Mouse (Mus musculus): ENCODE data around the gene Eif5a. TPM values are rescaled to one million over a fixed set of nuclear protein-coding genes. Genes with fewer than 3 reads are reported as not detected.
"Not testable (repeated sequence)": the region's sequence is repeated elsewhere in the genome, so short reads cannot be mapped to it uniquely, and the experiment has no call there.

Gene Eif5a
- polyA plus RNA-seq, 1 experiment = 702 TPM

GRCm38 (mm10) chr11:69965271-69966005, 43.7 kb upstream of the Eif5a start:
- Histone ChIP-seq H3K36me3 (ENCODE audit: control insufficient read depth, insufficient read depth, low read length) (peaks cover under 1% of the 10 kb centered on the region; the same call in 1 of the 2 replicates), H3K4me1 (ENCODE audit: control insufficient read depth, insufficient read depth, low read length) (peaks cover 20% of the 10 kb centered on the region), H3K27ac (ENCODE audit: control insufficient read depth, insufficient read depth, low read depth, low read length) (no peak overlapping the region), H3K27me3 (ENCODE audit: control insufficient read depth, insufficient read depth, low read length) (no peaks in the 10 kb centered on the region), H3K4me3 (ENCODE audit: control insufficient read depth, low read depth, low read length) (peak overlapping the region; percentile 34)
- TF ChIP-seq CTCF (IDR thresholded peaks at IDR 0.05; ENCODE audit: control insufficient read depth, insufficient read depth, insufficient replicate concordance, low read depth, low read length) (no peak), POLR2A (IDR thresholded peaks at IDR 0.05; ENCODE audit: control insufficient read depth, low read depth, low read length) (no peak)

DNA sequence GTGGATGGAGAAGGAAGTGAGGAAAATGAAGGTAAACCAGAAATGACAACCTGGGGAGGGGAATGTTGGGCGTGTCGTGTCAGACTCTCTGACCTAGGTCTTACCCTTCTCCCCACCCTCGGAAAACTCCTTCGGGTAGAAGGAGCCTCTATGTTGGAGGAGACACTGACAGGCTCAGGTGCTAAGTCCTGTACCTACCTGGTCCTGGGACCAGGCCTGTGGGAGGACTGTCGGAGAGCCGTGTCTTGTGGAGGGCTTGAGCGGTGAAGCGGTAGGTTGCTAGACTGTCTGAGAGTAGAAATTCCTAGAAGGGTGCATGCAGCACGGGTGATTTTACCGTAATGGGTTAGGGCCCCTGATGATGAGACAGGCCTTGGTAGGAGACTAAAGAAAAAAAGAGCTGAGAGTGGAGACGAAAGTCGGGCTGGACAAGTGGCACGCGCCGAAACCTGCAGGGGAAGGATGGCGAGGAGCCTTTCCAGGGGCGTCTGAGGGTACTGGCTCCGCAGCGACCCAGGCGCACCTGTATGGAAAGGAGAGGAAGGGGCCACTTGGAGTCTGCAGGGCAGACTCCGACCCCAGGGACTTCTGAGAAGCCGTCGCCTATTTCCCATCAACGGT, 43.0 kb upstream of the Eif5a start, which contains the start of gene Cldn7:
Cldn7 (plus strand) TSS at position 130 of the 621 bp plus-strand sequence.
- no peak for TF ChIP-seq CTCF (IDR thresholded peaks at IDR 0.05; ENCODE audit: control insufficient read depth, insufficient read depth, insufficient replicate concordance, low read depth, low read length)
- TF ChIP-seq POLR2A (IDR thresholded peaks at IDR 0.05; ENCODE audit: control insufficient read depth, low read depth, low read length) = no peak
- Histone ChIP-seq H3K36me3 (ENCODE audit: control insufficient read depth, insufficient read depth, low read length) (no peaks in the 10 kb centered on the region; the same call in 1 of the 2 replicates), H3K27ac (ENCODE audit: control insufficient read depth, insufficient read depth, low read depth, low read length) (no peak within 1 kb of the TSS), H3K4me1 (ENCODE audit: control insufficient read depth, insufficient read depth, low read length) (peaks cover 20% of the 10 kb centered on the region), H3K4me3 (ENCODE audit: control insufficient read depth, low read depth, low read length) (peak within 1 kb of the TSS; percentile 33), H3K27me3 (ENCODE audit: control insufficient read depth, insufficient read depth, low read length) (no peaks in the 10 kb centered on the region)

GRCm38 (mm10) chr11:69961841-69962240, 40.1 kb upstream of the Eif5a start:
- H3K27me3 ChIP-seq (ENCODE audit: control insufficient read depth, insufficient read depth, low read length) = no peaks in the 10 kb centered on the region
- TF ChIP-seq CTCF (IDR thresholded peaks at IDR 0.05; ENCODE audit: control insufficient read depth, insufficient read depth, insufficient replicate concordance, low read depth, low read length) (no peak), POLR2A (IDR thresholded peaks at IDR 0.05; ENCODE audit: control insufficient read depth, low read depth, low read length) (no peak)

GRCm38 (mm10) chr11:69960616-69961015, 38.9 kb upstream of the Eif5a start:
- Histone ChIP-seq H3K36me3 (ENCODE audit: control insufficient read depth, insufficient read depth, low read length) (no peaks in the 10 kb centered on the region), H3K27me3 (ENCODE audit: control insufficient read depth, insufficient read depth, low read length) (no peaks in the 10 kb centered on the region), H3K4me3 (ENCODE audit: control insufficient read depth, low read depth, low read length) (no peak overlapping the region), H3K27ac (ENCODE audit: control insufficient read depth, insufficient read depth, low read depth, low read length) (no peak overlapping the region), H3K4me1 (ENCODE audit: control insufficient read depth, insufficient read depth, low read length) (peaks cover 4% of the 10 kb centered on the region)
- TF ChIP-seq POLR2A (IDR thresholded peaks at IDR 0.05; ENCODE audit: control insufficient read depth, low read depth, low read length) (no peak), CTCF (IDR thresholded peaks at IDR 0.05; ENCODE audit: control insufficient read depth, insufficient read depth, insufficient replicate concordance, low read depth, low read length) (peak; percentile 49; the same call in 1 of the 2 replicates)

More at GRCm38 (mm10) chr11:69961841-69962240, 40.1 kb upstream of the Eif5a start:
- Histone ChIP-seq H3K36me3 (ENCODE audit: control insufficient read depth, insufficient read depth, low read length) (no peaks in the 10 kb centered on the region), H3K27ac (ENCODE audit: control insufficient read depth, insufficient read depth, low read depth, low read length) (no peak overlapping the region), H3K4me3 (ENCODE audit: control insufficient read depth, low read depth, low read length) (no peak overlapping the region), H3K4me1 (ENCODE audit: control insufficient read depth, insufficient read depth, low read length) (peaks cover 16% of the 10 kb centered on the region)

GRCm38 (mm10) chr11:69956218-69956617, 34.5 kb upstream of the Eif5a start:
- Histone ChIP-seq H3K27ac (ENCODE audit: control insufficient read depth, insufficient read depth, low read depth, low read length) (no peak overlapping the region), H3K4me1 (ENCODE audit: control insufficient read depth, insufficient read depth, low read length) (no peaks in the 10 kb centered on the region), H3K4me3 (ENCODE audit: control insufficient read depth, low read depth, low read length) (no peak overlapping the region), H3K27me3 (ENCODE audit: control insufficient read depth, insufficient read depth, low read length) (no peaks in the 10 kb centered on the region), H3K36me3 (ENCODE audit: control insufficient read depth, insufficient read depth, low read length) (no peaks in the 10 kb centered on the region)
- TF ChIP-seq CTCF (IDR thresholded peaks at IDR 0.05; ENCODE audit: control insufficient read depth, insufficient read depth, insufficient replicate concordance, low read depth, low read length) (no peak), POLR2A (IDR thresholded peaks at IDR 0.05; ENCODE audit: control insufficient read depth, low read depth, low read length) (no peak)

GRCm38 (mm10) chr11:69955618-69956017, 33.9 kb upstream of the Eif5a start:
- H3K36me3 ChIP-seq (ENCODE audit: control insufficient read depth, insufficient read depth, low read length); H3K27me3 ChIP-seq (ENCODE audit: control insufficient read depth, insufficient read depth, low read length); H3K27ac ChIP-seq (ENCODE audit: control insufficient read depth, insufficient read depth, low read depth, low read length); H3K4me1 ChIP-seq (ENCODE audit: control insufficient read depth, insufficient read depth, low read length); H3K4me3 ChIP-seq (ENCODE audit: control insufficient read depth, low read depth, low read length): not testable (repeated sequence)

DNA sequence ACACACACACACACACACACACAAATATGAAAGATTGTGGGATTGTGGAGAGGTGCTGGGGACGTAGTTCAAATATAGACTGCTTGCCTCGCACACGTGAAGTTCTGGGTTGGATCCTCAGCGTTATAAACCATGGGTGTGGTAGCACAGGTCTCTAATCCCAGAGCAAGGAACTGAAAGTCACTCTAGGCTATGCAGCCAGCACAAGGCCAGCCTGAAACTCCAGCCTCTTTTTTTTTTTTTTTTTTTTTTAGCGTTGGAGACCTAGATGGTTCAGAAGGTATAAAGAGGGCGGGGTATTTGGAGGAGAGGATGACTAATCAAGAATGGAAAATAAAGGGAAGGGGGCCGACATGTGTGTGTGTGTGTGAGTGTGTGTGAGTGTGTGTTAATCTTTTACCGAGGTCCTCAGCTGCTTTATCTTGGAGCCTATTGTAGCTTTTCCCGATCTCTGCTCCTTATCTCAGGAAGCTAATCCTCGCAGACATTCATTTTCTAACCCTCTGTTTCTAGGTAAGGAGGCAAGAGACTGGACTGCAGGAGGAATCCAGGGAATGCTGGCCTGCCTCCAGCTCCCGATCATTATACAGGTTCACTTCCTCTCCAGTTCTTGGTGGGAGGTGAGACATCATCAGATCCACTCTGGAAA, 31.6 kb upstream of the Eif5a start:
- Histone ChIP-seq H3K36me3 (ENCODE audit: control insufficient read depth, insufficient read depth, low read length) (no peaks in the 10 kb centered on the region), H3K4me3 (ENCODE audit: control insufficient read depth, low read depth, low read length) (no peak overlapping the region), H3K4me1 (ENCODE audit: control insufficient read depth, insufficient read depth, low read length) (peaks cover 5% of the 10 kb centered on the region), H3K27ac (ENCODE audit: control insufficient read depth, insufficient read depth, low read depth, low read length) (no peak overlapping the region), H3K27me3 (ENCODE audit: control insufficient read depth, insufficient read depth, low read length) (no peaks in the 10 kb centered on the region)
- TF ChIP-seq CTCF (IDR thresholded peaks at IDR 0.05; ENCODE audit: control insufficient read depth, insufficient read depth, insufficient replicate concordance, low read depth, low read length) (no peak), POLR2A (IDR thresholded peaks at IDR 0.05; ENCODE audit: control insufficient read depth, low read depth, low read length) (no peak)

Data from testis, adult 2 months (tissue).